Mouse (Mus musculus) heart, embryonic 16.5 days (tissue): ENCODE data around the gene Scgb1c1. TPM values are rescaled to one million over a fixed set of nuclear protein-coding genes. Genes with fewer than 3 reads are reported as not detected.
"Not testable (repeated sequence)": the region's sequence is repeated elsewhere in the genome, so short reads cannot be mapped to it uniquely, and the experiment has no call there.

Source experiments
- ATAC-seq: fragments of 200-750 bp; cut with Nextera tagmentation; replicated peaks from 2 replicates; pipeline ENCODE4 v1.8.0; 2017; ENCODE audit warnings: moderate number of reproducible peaks; ENCODE audit not compliant: insufficient read depth, low FRiP score; ENCODE audit errors: extremely low read depth
- H3K27ac ChIP-seq: fragments of 300-500 bp; sonication (generic); 2 replicates; pipeline ENCODE4 v1.5.1; 2014; ENCODE audit warnings: mild to moderate bottlenecking, low read length, control low read depth, moderate library complexity
- H3K27me3 ChIP-seq: fragments of 300-500 bp; sonication (generic); 2 replicates; pipeline ENCODE4 v1.6.1; 2014; ENCODE audit warnings: low read length, mixed read lengths; ENCODE audit not compliant: control insufficient read depth, insufficient read depth
- H3K36me3 ChIP-seq: fragments of 300-500 bp; sonication (generic); 2 replicates; pipeline ENCODE4 v1.6.1; 2014; ENCODE audit not compliant: control insufficient read depth, insufficient read depth
- H3K4me1 ChIP-seq: fragments of 300-500 bp; sonication (generic); 2 replicates; pipeline ENCODE4 v1.6.1; 2014; ENCODE audit warnings: low read length, mixed read lengths; ENCODE audit not compliant: control insufficient read depth, insufficient read depth
- H3K4me2 ChIP-seq: fragments of 300-500 bp; sonication (generic); 2 replicates; pipeline ENCODE4 v1.6.1; 2014; ENCODE audit warnings: low read depth, mild to moderate bottlenecking, control low read depth, low read length
- H3K4me3 ChIP-seq: fragments of 300-500 bp; sonication (generic); 2 replicates; pipeline ENCODE4 v1.5.1; 2014; ENCODE audit warnings: mild to moderate bottlenecking, control low read depth, low read length
- H3K9ac ChIP-seq: fragments of 300-500 bp; sonication (generic); 2 replicates; pipeline ENCODE4 v1.6.1; 2014; ENCODE audit warnings: low read length, control low read depth
- H3K9me3 ChIP-seq: fragments of 300-500 bp; sonication (generic); replicated peaks from 2 replicates; pipeline ENCODE4 v1.6.1; 2016; ENCODE audit warnings: low read length; ENCODE audit not compliant: control insufficient read depth
- WGBS: fragments of 180-500 bp; shearing (Covaris S2); extraction: QIAGEN DNeasy Blood & Tissue Kit; methylation state at CpG from one replicate; pipeline ENCODE4 v1.1.7; 2014; 5-methylcytosine and 5-hydroxymethylcytosine counted together
- polyA plus RNA-seq: library from polyadenylated mRNA; unstranded; fragments of >200 nt; fragmentation: Nextera tagmentation; extraction: Ambion mirVana; gene quantifications from 2 replicates; pipeline ENCODE4 v1.2.1, GENCODE M21; 2015

The Scgb1c1 gene
- polyA plus RNA-seq, 1 experiment from 2014 or later = 0.84 TPM

GRCm38 (mm10) chr7:140882469-140882803, 37.1 kb downstream of the Scgb1c1 start:
- H3K4me1 ChIP-seq = peaks cover 16% of the 10 kb centered on the region
- H3K36me3 ChIP-seq = peaks cover 14% of the 10 kb centered on the region
- H3K4me2 ChIP-seq = peak overlapping the region; percentile 73
- peak overlapping the region; percentile 92 for H3K27ac ChIP-seq
- ATAC-seq = no peak; the same call in 1 of the 2 replicates
- H3K27me3 ChIP-seq = no peaks in the 10 kb centered on the region
- H3K4me3 ChIP-seq = peak overlapping the region; percentile 97
- 1% methylated on average over 12 of the region's 12 CpGs for WGBS
- no peaks in the 10 kb centered on the region for H3K9me3 ChIP-seq
- peak overlapping the region; percentile 88 for H3K9ac ChIP-seq

DNA sequence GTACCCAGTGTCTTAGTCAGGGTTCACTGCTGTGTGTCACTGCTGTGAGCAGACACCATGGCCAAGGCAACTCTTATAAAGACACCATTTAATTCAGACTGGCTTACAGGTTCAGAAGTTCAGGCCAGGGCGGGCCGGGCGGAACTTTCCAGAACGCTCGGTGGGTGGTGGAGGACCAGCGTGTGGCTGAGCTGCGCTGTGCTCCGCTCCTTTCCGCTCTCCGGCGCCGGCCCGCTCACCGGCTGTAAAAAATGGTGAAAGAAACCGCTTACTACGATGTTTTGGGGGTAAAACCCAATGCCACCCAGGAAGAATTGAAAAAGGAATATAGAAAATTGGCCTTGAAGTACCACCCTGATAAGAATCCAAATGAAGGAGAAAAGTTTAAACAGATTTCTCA, 45.3 kb downstream of the Scgb1c1 start:
- H3K27me3 ChIP-seq, H3K4me3 ChIP-seq, H3K4me1 ChIP-seq, H3K9ac ChIP-seq, H3K9me3 ChIP-seq, H3K27ac ChIP-seq, ATAC-seq, H3K4me2 ChIP-seq: not testable (repeated sequence)
- peaks cover 46% of the 10 kb centered on the region for H3K36me3 ChIP-seq
- 95% methylated on average over 16 of the region's 16 CpGs for WGBS

DNA sequence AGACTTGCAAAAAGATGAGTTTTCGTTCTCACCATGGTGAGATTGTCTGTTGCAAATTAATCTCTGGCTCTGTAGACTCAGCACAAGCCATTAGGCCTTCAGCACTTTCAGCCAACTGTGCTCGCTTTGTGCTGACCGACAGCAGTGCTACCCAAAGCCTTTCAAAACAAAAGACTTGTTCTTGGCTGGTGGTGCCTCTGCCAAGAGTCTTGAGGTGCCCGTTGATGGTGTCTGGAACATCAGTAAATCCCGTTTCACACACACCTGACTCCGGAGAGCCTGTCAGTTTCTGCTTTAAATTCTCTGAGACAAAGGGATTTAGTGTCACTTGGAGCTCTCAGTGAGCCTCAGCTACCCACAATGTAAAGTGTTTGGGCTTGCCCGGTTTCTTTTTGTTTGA, 48.7 kb downstream of the Scgb1c1 start:
- Histone ChIP-seq H3K4me3 (no peak overlapping the region), H3K27me3 (no peaks in the 10 kb centered on the region), H3K4me2 (no peak overlapping the region), H3K27ac (no peak overlapping the region), H3K9me3 (no peaks in the 10 kb centered on the region), H3K36me3 (peaks cover 46% of the 10 kb centered on the region), H3K4me1 (peaks cover under 1% of the 10 kb centered on the region; the same call in 1 of the 2 replicates), H3K9ac (no peak overlapping the region)
- ATAC-seq = no peak
- 90% methylated on average over 7 of the region's 7 CpGs for WGBS

DNA sequence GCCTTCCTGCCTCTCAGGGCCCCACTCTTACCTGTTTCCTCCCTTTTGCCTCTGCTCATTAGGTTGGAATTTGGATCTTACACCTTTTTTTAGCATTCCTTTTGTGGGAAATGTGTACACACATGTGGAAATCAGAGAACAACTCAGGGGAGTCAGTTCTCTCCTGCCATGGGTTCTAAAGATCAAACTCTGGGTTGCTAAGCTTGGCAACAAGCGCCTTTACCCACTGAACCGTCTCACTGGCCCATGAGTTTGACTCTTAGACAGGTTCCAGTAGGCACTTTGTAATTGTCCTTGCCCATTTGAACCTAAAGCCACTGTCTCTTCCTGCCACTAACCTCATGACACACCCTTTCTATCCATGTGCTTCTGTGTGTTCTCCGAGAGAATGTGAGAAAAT, 49.3 kb downstream of the Scgb1c1 start:
- Histone ChIP-seq H3K4me2 (no peak overlapping the region), H3K4me1 (peaks cover 5% of the 10 kb centered on the region; the same call in 1 of the 2 replicates), H3K36me3 (peaks cover 41% of the 10 kb centered on the region), H3K9me3 (no peaks in the 10 kb centered on the region), H3K27me3 (no peaks in the 10 kb centered on the region), H3K27ac (no peak overlapping the region), H3K4me3 (no peak overlapping the region), H3K9ac (no peak overlapping the region)
- 87% methylated on average over 3 of the region's 3 CpGs for WGBS
- no peak for ATAC-seq

Other genes with a start within 250 kb of the Scgb1c1 start
- not detected in 2 replicates for gene Olfr46, start 244.3 kb upstream of the Scgb1c1 start, polyA plus RNA-seq
- gene Olfr61, start 216.6 kb upstream of the Scgb1c1 start, polyA plus RNA-seq = not detected in 2 replicates
- not detected in 2 replicates for gene Olfr53, start 199.1 kb upstream of the Scgb1c1 start, polyA plus RNA-seq
- gene Olfr539, start 185.6 kb upstream of the Scgb1c1 start, polyA plus RNA-seq = not detected in 2 replicates
- not detected in 2 replicates for gene Olfr45, start 163.6 kb upstream of the Scgb1c1 start, polyA plus RNA-seq
- not detected in 2 replicates for gene Olfr541, start 148.3 kb upstream of the Scgb1c1 start, polyA plus RNA-seq
- not detected in 2 replicates for gene Cyp2e1, start 81.8 kb upstream of the Scgb1c1 start, polyA plus RNA-seq
- 0.14 and 0.34 TPM in 2 replicates for gene Syce1, start 57.7 kb upstream of the Scgb1c1 start, polyA plus RNA-seq
- gene Zfp941, start 23.4 kb upstream of the Scgb1c1 start, polyA plus RNA-seq = 0.74 and 0.93 TPM in 2 replicates
- gene Urah, start 10.5 kb upstream of the Scgb1c1 start, polyA plus RNA-seq = 1.0 and 1.1 TPM in 2 replicates
- not detected in 2 replicates for gene Odf3, start 2.3 kb downstream of the Scgb1c1 start, polyA plus RNA-seq
- not detected in 2 replicates for gene Gm45785, start 10.8 kb downstream of the Scgb1c1 start, polyA plus RNA-seq
- gene Ric8a, start 11.4 kb downstream of the Scgb1c1 start, polyA plus RNA-seq = 43.7 and 50.4 TPM in 2 replicates
- 31.6 and 39.5 TPM in 2 replicates for gene Bet1l, start 12.0 kb downstream of the Scgb1c1 start, polyA plus RNA-seq
- 181 and 189 TPM in 2 replicates for gene Psmd13, start 36.4 kb downstream of the Scgb1c1 start, polyA plus RNA-seq
- gene Sirt3, start 36.8 kb downstream of the Scgb1c1 start, polyA plus RNA-seq = 65.4 and 71.2 TPM in 2 replicates
- gene Cox8b, start 54.9 kb downstream of the Scgb1c1 start, polyA plus RNA-seq = 467 and 515 TPM in 2 replicates
- 0.82 and 1.6 TPM in 2 replicates for gene Nlrp6, start 75.4 kb downstream of the Scgb1c1 start, polyA plus RNA-seq
- gene Pgghg, start 95.8 kb downstream of the Scgb1c1 start, polyA plus RNA-seq = 12.2 and 12.4 TPM in 2 replicates
- 1.3 and 1.6 TPM in 2 replicates for gene Ifitm5, start 104.7 kb downstream of the Scgb1c1 start, polyA plus RNA-seq
- 0.66 TPM in 1 of 2 replicates, not detected in the other for gene Gm45717, start 110.4 kb downstream of the Scgb1c1 start, polyA plus RNA-seq
- gene Ifitm2, start 110.4 kb downstream of the Scgb1c1 start, polyA plus RNA-seq = 525 and 571 TPM in 2 replicates
- gene Ifitm1, start 121.7 kb downstream of the Scgb1c1 start, polyA plus RNA-seq = 24.0 and 34.8 TPM in 2 replicates
- 157 and 218 TPM in 2 replicates for gene Ifitm3, start 165.2 kb downstream of the Scgb1c1 start, polyA plus RNA-seq
- gene Ifitm6, start 172.4 kb downstream of the Scgb1c1 start, polyA plus RNA-seq = 1.0 and 1.3 TPM in 2 replicates
- not detected in 2 replicates for gene Gm17387, start 183.6 kb downstream of the Scgb1c1 start, polyA plus RNA-seq
- gene B4galnt4, start 215.6 kb downstream of the Scgb1c1 start, polyA plus RNA-seq = 0.54 and 0.97 TPM in 2 replicates
- 4.1 and 5.2 TPM in 2 replicates for gene Pkp3, start 232.7 kb downstream of the Scgb1c1 start, polyA plus RNA-seq